Mouse (Mus musculus) hindbrain, embryonic 15.5 days (tissue): ENCODE data around the gene Atxn2l. TPM values are rescaled to one million over a fixed set of nuclear protein-coding genes. Genes with fewer than 3 reads are reported as not detected.
A peak's percentile ranks its signal among the peaks of the same experiment; 100 is the strongest.

Experiments
- ATAC-seq: fragments of 200-750 bp; cut with Nextera tagmentation; 2 replicates; pipeline ENCODE4 v1.8.0; 2017; ENCODE audit warnings: low read depth, moderate number of reproducible peaks, moderate TSS enrichment; ENCODE audit not compliant: low FRiP score
- H3K27ac ChIP-seq: fragments of 300-500 bp; sonication (generic); replicated peaks from 2 replicates; pipeline ENCODE4 v1.5.1; 2015; ENCODE audit warnings: mild to moderate bottlenecking, inconsistent platforms
- H3K27me3 ChIP-seq: fragments of 300-500 bp; sonication (generic); 2 replicates; pipeline ENCODE4 v1.6.1; 2015; ENCODE audit warnings: control low read depth, inconsistent platforms
- H3K36me3 ChIP-seq: fragments of 300-500 bp; sonication (generic); 2 replicates; pipeline ENCODE4 v1.6.1; 2015; ENCODE audit warnings: control low read depth, inconsistent platforms
- H3K4me1 ChIP-seq: fragments of 300-500 bp; sonication (generic); replicated peaks from 2 replicates; pipeline ENCODE4 v1.6.1; 2015; ENCODE audit warnings: control low read depth, inconsistent platforms
- H3K4me2 ChIP-seq: fragments of 300-500 bp; sonication (generic); 2 replicates; pipeline ENCODE4 v1.6.1; 2015; ENCODE audit warnings: moderate library complexity, mild to moderate bottlenecking, inconsistent platforms
- H3K4me3 ChIP-seq: fragments of 300-500 bp; sonication (generic); 2 replicates; pipeline ENCODE4 v1.5.1; 2015; ENCODE audit warnings: mild to moderate bottlenecking, inconsistent platforms
- H3K9ac ChIP-seq: fragments of 300-500 bp; sonication (generic); 2 replicates; pipeline ENCODE4 v1.6.1; 2015; ENCODE audit warnings: inconsistent platforms
- H3K9me3 ChIP-seq: fragments of 300-500 bp; sonication (generic); 2 replicates; pipeline ENCODE4 v1.6.1; 2016; ENCODE audit warnings: control low read depth, inconsistent platforms
- WGBS: fragments of 180-500 bp; shearing (Covaris S2); methylation state at CpG from one replicate; pipeline ENCODE4 v1.1.7; 2015; 5-methylcytosine and 5-hydroxymethylcytosine counted together
- polyA plus RNA-seq: library from polyadenylated mRNA; unstranded; fragments of >200 nt; fragmentation: Nextera tagmentation; extraction: Ambion mirVana; gene quantifications from 2 replicates; pipeline ENCODE4 v1.2.1, GENCODE M21; 2015

The Atxn2l gene
- polyA plus RNA-seq, 1 experiment from 2014 or later: 75.7 TPM

DNA sequence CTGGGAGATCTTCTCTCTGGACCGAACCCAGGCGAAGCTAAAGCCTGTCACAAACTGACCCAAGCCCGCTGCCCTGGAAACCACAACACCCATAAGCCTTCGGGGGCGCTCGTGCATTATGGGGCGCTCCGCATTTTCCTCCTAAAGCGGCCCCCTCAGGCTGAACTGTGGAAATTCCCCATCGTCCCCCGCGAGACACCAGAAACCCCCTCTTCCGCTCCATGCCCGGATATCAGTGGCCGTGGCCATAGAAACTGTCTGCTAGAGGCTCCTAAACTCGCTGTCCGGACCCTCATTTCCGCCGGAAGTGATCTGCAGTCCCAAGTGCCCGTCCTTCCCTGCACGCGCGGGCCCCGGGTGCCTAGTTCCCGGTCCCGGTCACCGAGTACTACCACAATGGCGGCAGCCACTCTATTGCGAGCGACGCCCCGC is 16.2 kb downstream of the Atxn2l start, which contains the start of gene Tufm:
Gene Tufm, plus strand, starts transcription at position 310 of the 432 bp plus-strand sequence.
- peak; percentile 95 for ATAC-seq
- peak within 1 kb of the TSS; percentile 66 for H3K4me3 ChIP-seq
- WGBS: under 1% methylated on average over 32 of the region's 32 CpGs

DNA sequence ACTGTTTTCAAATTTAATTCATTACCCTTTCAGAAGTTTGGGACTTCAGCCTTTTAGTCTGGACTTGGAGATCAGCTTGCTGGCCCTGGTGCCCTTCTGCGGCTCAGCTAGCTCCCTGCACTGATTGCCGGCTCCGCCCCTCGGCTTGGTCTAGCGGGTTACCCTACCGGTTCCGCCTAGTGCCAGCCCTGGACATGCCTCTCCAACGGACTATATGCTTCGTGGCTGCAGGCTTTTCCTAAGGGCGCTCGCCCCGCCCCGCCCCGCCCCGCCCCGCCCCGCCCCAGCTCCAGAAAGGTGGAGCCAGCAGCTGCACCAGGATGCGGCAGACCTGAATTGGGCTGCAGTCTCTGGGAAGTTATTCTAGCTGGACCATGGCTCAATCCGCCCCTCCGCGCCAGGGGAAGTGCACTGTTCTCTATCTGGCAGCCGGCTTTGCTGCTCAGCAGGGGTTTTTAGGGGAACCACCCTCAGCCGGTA is 20.8 kb downstream of the Atxn2l start:
- no peaks in the 10 kb centered on the region for H3K9me3 ChIP-seq
- no peaks in the 10 kb centered on the region for H3K27me3 ChIP-seq
- H3K27ac ChIP-seq: peak overlapping the region; percentile 58
- H3K36me3 ChIP-seq: no peaks in the 10 kb centered on the region
- no peak for ATAC-seq
- peak overlapping the region; percentile 76 for H3K4me2 ChIP-seq
- under 1% methylated on average over 23 of the region's 23 CpGs for WGBS
- peaks cover 8% of the 10 kb centered on the region; the same call in 1 of the 2 replicates for H3K4me1 ChIP-seq
- H3K4me3 ChIP-seq: peak overlapping the region; percentile 36
- H3K9ac ChIP-seq: peak overlapping the region; percentile 28

More for the DNA sequence above, 16.2 kb downstream of the Atxn2l start, which contains the start of gene Tufm:
- H3K27me3 ChIP-seq: no peaks in the 10 kb centered on the region
- peaks cover 18% of the 10 kb centered on the region for H3K36me3 ChIP-seq
- peak within 1 kb of the TSS; percentile 79 for H3K27ac ChIP-seq
- no peaks in the 10 kb centered on the region for H3K9me3 ChIP-seq
- H3K4me1 ChIP-seq: peaks cover 19% of the 10 kb centered on the region
- H3K4me2 ChIP-seq: peak within 1 kb of the TSS; percentile 91
- peak within 1 kb of the TSS; percentile 74 for H3K9ac ChIP-seq

DNA sequence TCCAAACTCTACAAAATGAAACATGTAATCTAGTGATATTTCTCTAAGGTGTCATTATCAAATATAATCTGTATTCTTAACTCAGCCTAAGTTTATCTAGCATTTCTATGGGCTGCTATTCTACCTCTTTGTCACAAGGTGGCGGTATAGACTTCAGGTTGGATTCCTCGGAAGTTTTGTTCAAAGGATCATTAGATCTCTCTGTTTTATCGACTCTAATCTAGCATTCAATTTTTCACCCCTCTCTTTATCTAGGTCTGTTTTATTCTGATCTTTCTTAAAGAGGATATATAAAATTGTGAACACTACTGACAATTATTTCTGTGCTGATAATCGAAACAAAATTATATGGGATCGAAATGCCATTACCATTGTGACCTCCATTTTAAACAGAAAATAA is 21.5 kb downstream of the Atxn2l start:
- 26% methylated on average over 5 of the region's 5 CpGs for WGBS

DNA sequence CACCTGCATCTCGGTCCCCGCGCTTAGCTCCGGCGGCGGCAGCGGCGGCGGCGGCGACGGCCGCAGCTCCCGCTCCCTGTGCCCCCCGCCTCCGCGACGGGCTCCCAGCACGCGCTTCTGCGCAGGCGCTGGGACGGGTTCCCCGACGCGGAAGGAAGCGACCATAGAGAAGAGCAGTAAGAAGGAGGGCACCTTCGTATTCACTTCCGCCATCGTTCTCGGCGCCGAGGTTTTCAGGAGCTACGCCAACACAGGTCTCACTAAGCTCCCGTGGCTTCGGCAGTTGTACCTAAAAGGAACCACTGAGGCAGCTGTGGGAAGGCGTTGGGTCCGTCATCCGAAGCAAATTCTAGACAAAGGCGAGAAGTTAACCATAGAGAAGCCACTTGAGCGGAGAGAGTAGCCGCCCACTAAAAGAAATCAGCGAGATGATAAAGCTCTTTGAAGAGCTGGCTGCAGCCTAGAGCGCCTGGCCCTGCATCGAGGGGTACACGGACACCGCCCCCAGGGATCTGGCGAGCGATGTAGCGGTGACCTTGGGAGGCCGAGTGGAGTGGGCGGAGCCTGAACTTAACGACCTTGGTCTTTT is 28.1 kb downstream of the Atxn2l start, which contains the start of gene Sh2b1:
Gene Sh2b1, minus strand, starts transcription at position 432 of the 589 bp plus-strand sequence.
- H3K36me3 ChIP-seq: peaks cover 20% of the 10 kb centered on the region
- peaks cover 29% of the 10 kb centered on the region for H3K4me1 ChIP-seq
- no peaks in the 10 kb centered on the region for H3K27me3 ChIP-seq
- peak within 1 kb of the TSS; percentile 91 for H3K4me2 ChIP-seq
- peak within 1 kb of the TSS; percentile 89 for H3K4me3 ChIP-seq
- H3K9ac ChIP-seq: peak within 1 kb of the TSS; percentile 96
- WGBS: under 1% methylated on average over 53 of the region's 53 CpGs
- peak within 1 kb of the TSS; percentile 97 for H3K27ac ChIP-seq
- peak; percentile 93 for ATAC-seq
- no peaks in the 10 kb centered on the region for H3K9me3 ChIP-seq

More for the DNA sequence above, 21.5 kb downstream of the Atxn2l start:
- H3K9ac ChIP-seq: no peak overlapping the region
- H3K4me3 ChIP-seq: no peak overlapping the region
- H3K4me2 ChIP-seq: no peak overlapping the region
- ATAC-seq: no peak
- H3K9me3 ChIP-seq: no peaks in the 10 kb centered on the region
- no peaks in the 10 kb centered on the region for H3K36me3 ChIP-seq
- H3K4me1 ChIP-seq: peaks cover 8% of the 10 kb centered on the region; the same call in 1 of the 2 replicates
- H3K27ac ChIP-seq: no peak overlapping the region
- no peaks in the 10 kb centered on the region for H3K27me3 ChIP-seq

DNA sequence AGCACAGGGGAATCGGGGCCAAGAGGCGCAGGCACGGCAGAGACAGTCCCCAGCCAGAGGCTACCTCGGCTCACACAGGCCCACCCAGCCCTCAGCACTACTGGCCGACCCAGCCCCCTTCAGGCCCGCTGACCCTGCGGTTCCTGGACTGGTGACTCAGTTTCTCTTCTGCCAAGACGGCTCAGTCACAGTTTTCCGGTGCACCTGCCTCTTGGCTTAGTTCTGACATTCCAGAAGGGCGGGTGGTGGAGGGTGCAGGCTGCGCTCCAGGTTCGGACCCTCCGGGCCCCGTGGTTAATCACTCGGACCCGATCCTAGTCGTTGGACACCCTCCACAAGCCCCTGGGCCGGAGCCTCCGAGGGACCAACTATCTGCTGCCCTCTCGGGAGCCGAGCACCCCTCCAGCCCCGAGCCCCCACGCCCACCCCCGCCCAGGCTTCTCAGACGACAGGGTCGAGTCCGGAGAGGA is 28.7 kb downstream of the Atxn2l start:
- 2% methylated on average over 24 of the region's 27 CpGs for WGBS
- Histone ChIP-seq H3K4me1 (peaks cover 29% of the 10 kb centered on the region), H3K4me2 (peak overlapping the region; percentile 91), H3K27me3 (no peaks in the 10 kb centered on the region), H3K9ac (peak overlapping the region; percentile 96), H3K27ac (peak overlapping the region; percentile 97), H3K4me3 (peak overlapping the region; percentile 89), H3K36me3 (peaks cover 26% of the 10 kb centered on the region), H3K9me3 (no peaks in the 10 kb centered on the region)
- ATAC-seq: peak; percentile 63

DNA sequence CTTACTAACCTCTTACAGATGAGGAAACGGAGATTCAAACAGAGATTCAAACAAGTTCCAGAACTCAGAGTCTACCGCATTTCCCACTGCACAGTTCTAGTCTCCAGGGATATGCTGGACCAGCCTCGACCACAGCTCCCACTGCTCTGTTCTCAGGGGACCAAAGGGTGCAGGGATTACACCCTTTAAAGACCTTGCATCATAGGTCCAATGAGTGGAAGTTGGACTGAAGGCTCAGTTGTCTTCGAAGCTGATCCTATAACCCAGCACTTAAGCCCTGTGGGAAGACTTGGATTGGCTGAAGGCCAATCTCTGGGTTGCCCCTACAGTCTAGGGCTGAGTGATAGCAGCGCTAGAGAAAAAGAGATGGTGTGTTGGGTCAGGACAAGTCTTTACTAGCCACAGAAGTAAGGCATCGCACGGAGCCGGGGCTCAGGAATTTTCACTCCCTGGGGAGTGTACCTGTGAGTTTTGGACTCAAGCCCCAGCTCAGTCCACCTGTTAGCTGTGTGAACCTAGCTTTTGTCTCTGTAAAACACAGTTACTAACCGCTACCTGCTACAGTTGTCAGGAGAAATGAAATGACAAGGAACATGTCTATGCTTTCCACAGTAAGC is 29.7 kb downstream of the Atxn2l start:
- 85% methylated on average over 9 of the region's 9 CpGs for WGBS
- H3K9ac ChIP-seq: peak overlapping the region; percentile 96; the same call in 1 of the 2 replicates
- H3K27me3 ChIP-seq: no peaks in the 10 kb centered on the region
- H3K4me2 ChIP-seq: peak overlapping the region; percentile 91
- peaks cover 35% of the 10 kb centered on the region for H3K36me3 ChIP-seq
- H3K4me3 ChIP-seq: peak overlapping the region; percentile 89
- H3K9me3 ChIP-seq: no peaks in the 10 kb centered on the region
- H3K4me1 ChIP-seq: peaks cover 29% of the 10 kb centered on the region
- no peak for ATAC-seq
- no peak overlapping the region for H3K27ac ChIP-seq

DNA sequence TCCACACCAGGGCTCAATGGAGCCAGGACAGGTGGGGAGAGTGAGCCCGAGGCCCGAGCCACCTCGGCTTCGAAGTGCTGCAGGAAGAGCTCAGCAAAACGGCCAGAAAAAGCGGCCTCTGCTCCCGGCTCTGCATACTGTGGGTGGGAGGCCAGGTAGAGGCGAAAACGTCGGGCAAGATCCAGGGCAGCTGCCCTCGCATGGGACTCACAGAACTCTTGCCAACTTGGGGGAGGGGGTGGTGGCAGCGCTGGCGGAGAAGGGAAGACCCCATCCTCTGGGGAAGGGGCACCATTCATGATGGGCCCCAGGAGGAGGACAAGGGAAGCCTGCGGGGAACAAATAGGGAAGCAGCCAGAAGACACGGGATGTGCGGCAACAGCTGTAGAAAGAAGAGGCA is 30.5 kb downstream of the Atxn2l start:
- Histone ChIP-seq H3K27ac (no peak overlapping the region), H3K4me2 (no peak overlapping the region), H3K36me3 (peaks cover 44% of the 10 kb centered on the region), H3K4me1 (peaks cover 29% of the 10 kb centered on the region), H3K9ac (no peak overlapping the region), H3K4me3 (no peak overlapping the region), H3K27me3 (no peaks in the 10 kb centered on the region), H3K9me3 (no peaks in the 10 kb centered on the region)
- no peak for ATAC-seq
- WGBS: 92% methylated on average over 16 of the region's 16 CpGs

DNA sequence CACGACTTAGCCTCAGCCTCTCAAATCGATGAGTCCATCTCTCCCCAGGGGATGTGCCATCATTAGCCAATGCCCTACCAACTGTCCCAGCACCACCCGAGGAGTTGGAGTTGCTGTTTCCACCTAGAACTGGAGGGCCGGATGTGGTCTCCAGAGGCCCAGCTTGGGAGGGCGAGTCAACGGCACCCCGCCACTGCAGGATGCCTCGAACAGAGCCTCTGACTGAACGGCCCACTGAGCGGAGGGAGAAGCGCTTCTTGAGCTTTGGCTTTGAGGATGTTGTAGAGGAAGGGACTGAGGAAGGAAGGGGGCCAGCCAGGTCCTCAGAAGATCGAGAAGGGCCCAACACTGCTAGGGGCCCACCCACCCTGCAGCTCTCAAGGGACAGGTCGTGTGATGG is 30.9 kb downstream of the Atxn2l start:
- no peak overlapping the region for H3K27ac ChIP-seq
- no peak overlapping the region for H3K4me3 ChIP-seq
- WGBS: 89% methylated on average over 13 of the region's 13 CpGs
- peaks cover 29% of the 10 kb centered on the region for H3K4me1 ChIP-seq
- H3K9me3 ChIP-seq: no peaks in the 10 kb centered on the region
- no peak overlapping the region for H3K4me2 ChIP-seq
- H3K9ac ChIP-seq: no peak overlapping the region
- H3K36me3 ChIP-seq: peaks cover 48% of the 10 kb centered on the region
- H3K27me3 ChIP-seq: no peaks in the 10 kb centered on the region
- ATAC-seq: no peak

DNA sequence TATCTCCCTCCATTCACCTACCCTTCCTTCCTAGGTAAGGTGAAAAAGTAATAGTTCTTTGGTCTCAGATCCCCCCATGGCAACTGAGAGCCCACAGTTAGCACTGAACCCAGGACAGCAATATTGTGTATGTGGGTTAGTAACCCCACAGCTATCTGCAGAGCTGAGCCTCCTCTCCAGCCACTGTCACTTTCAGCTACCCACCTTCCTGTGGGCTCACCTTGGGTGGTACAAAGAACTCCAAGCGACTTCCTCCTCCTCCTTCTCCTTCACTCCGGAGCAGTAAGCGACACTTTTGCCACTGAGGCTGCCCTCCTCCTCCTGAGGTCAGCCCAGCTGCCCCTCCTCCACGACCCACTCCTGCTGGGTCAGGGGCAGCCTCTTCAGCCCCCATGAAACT is 31.4 kb downstream of the Atxn2l start:
- Histone ChIP-seq H3K4me1 (peaks cover 29% of the 10 kb centered on the region), H3K9ac (no peak overlapping the region), H3K27me3 (no peaks in the 10 kb centered on the region), H3K36me3 (peaks cover 52% of the 10 kb centered on the region), H3K4me2 (no peak overlapping the region), H3K27ac (no peak overlapping the region), H3K9me3 (no peaks in the 10 kb centered on the region), H3K4me3 (no peak overlapping the region)
- WGBS: 83% methylated on average over 4 of the region's 4 CpGs
- no peak for ATAC-seq

DNA sequence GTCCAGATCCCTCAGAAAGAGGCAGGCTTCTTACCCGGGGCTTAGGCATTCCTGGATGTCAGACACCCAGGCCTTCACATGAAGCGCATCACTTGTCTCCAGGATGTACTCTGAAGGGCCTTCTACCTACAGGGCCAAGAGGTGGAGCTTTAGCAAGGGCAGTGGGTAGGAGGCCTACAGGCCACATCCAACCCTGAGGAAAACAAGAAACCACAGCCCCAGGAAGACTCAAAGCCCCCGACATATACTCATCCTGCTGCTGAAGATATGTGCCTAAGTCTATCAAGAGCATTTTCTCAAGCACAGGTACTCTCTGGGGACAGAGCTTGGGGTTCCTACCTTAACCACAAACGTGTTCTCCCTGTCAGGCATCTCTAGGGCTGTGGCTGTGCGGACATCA is 31.9 kb downstream of the Atxn2l start:
- H3K4me3 ChIP-seq: no peak overlapping the region
- H3K27me3 ChIP-seq: no peaks in the 10 kb centered on the region
- H3K9ac ChIP-seq: no peak overlapping the region
- H3K27ac ChIP-seq: no peak overlapping the region
- no peaks in the 10 kb centered on the region for H3K9me3 ChIP-seq
- WGBS: 93% methylated on average over 5 of the region's 5 CpGs
- H3K36me3 ChIP-seq: peaks cover 57% of the 10 kb centered on the region
- no peak for ATAC-seq
- H3K4me1 ChIP-seq: peaks cover 29% of the 10 kb centered on the region
- no peak overlapping the region for H3K4me2 ChIP-seq

DNA sequence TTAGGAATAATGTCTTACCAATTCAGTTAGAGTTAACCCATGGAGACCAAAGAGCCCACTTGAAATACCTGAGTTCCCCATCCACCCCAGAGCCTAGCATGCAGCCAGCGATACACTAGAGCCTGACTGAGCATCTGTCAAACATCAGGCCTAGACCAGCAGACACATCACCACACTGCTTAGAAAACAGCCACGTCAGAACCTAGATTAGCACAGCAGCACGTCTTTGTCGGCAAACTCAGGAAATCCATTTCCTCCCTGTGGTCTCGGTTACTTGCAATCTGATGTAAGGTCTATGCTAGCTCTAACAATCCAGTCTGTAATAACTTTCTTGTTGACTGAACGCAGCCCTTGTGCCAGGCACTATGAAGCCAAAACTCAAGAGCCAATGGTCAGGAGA is 33.2 kb downstream of the Atxn2l start:
- no peak overlapping the region for H3K9ac ChIP-seq
- no peaks in the 10 kb centered on the region for H3K9me3 ChIP-seq
- H3K4me2 ChIP-seq: no peak overlapping the region
- ATAC-seq: no peak
- no peak overlapping the region for H3K27ac ChIP-seq
- H3K27me3 ChIP-seq: no peaks in the 10 kb centered on the region
- peaks cover 18% of the 10 kb centered on the region for H3K4me1 ChIP-seq
- WGBS: 93% methylated on average over 6 of the region's 6 CpGs
- H3K4me3 ChIP-seq: no peak overlapping the region
- peaks cover 59% of the 10 kb centered on the region for H3K36me3 ChIP-seq
